Mouse (Mus musculus): ENCODE measurements around the gene Nod2. TPM values are rescaled to one million over a fixed set of nuclear protein-coding genes. Genes with fewer than 3 reads are reported as not detected.

Gene Nod2
- polyA plus RNA-seq, 1 experiment from 2014 or later = 0.04 TPM

DNA sequence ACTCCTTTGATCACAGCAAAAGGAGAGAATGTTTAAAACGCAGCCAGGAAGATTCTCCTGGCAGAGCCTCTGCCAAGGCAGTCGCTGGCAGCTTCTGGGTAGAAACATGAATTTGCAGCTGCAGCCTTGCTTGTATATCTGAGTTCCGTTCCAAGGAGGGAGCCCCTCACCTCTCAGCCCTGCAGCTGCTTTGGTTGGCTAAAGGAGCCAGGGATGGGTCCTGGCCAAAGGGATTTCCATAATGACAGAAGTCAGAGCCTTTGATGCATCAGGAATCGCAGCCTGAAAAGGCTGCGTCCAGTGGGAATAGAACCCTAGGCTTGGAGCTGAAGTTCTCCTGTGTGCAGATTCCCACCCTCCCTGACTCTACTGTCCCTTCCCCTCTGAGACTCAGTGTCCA lies 32.1 kb upstream of the Nod2 start:
- no peak overlapping the region for H3K4me2 ChIP-seq
- 65% methylated on average over 5 of the region's 5 CpGs for WGBS
- no peak overlapping the region for H3K4me3 ChIP-seq (ENCODE audit: low read depth, low read length)
- H3K9me3 ChIP-seq (ENCODE audit: control insufficient read depth, low read length) = no peaks in the 10 kb centered on the region
- H3K4me1 ChIP-seq (ENCODE audit: control insufficient read depth, insufficient read depth, low read length) = no peaks in the 10 kb centered on the region
- no peak for ATAC-seq (ENCODE audit: low FRiP score)
- H3K27ac ChIP-seq (ENCODE audit: low read depth, low read length) = no peak overlapping the region
- H3K9ac ChIP-seq (ENCODE audit: low read length) = no peak overlapping the region
- H3K27me3 ChIP-seq (ENCODE audit: control insufficient read depth, insufficient read depth, low read length) = no peaks in the 10 kb centered on the region; the same call in 1 of the 2 replicates
- no peak for DNase-seq (ENCODE audit: low spot score, missing footprints)
- no peaks in the 10 kb centered on the region for H3K36me3 ChIP-seq (ENCODE audit: control insufficient read depth, insufficient read depth, low read length)

DNA sequence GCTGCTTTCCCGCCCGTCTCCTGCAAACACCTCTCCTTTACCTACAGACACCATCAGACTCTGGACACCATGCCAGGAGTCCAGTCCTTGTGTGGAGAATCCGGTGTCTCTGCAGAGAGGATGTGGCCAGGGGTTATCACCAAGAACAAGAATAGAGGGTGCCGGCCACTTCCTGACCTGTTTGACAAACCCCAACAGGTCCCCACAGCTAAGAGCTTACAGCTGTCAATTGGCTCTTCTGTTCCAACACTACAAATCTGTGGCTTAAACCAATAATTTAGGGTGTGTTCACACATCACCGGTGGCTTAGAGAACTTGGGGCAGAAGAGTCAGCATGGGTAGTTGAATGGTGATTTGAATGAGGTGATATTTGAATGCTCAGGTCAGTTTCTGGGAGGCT lies 28.5 kb upstream of the Nod2 start:
- no peak overlapping the region for H3K4me2 ChIP-seq
- 86% methylated on average over 5 of the region's 5 CpGs for WGBS
- H3K9ac ChIP-seq (ENCODE audit: low read length) = no peak overlapping the region
- H3K9me3 ChIP-seq (ENCODE audit: control insufficient read depth, low read length) = no peaks in the 10 kb centered on the region
- no peak overlapping the region for H3K4me3 ChIP-seq (ENCODE audit: low read depth, low read length)
- no peak overlapping the region for H3K27ac ChIP-seq (ENCODE audit: low read depth, low read length)
- H3K27me3 ChIP-seq (ENCODE audit: control insufficient read depth, insufficient read depth, low read length) = no peaks in the 10 kb centered on the region; the same call in 1 of the 2 replicates
- ATAC-seq (ENCODE audit: low FRiP score) (no peak), DNase-seq (ENCODE audit: low spot score, missing footprints) (no peak)
- no peaks in the 10 kb centered on the region for H3K4me1 ChIP-seq (ENCODE audit: control insufficient read depth, insufficient read depth, low read length)
- no peaks in the 10 kb centered on the region for H3K36me3 ChIP-seq (ENCODE audit: control insufficient read depth, insufficient read depth, low read length)

- Histone ChIP-seq H3K27ac (ENCODE audit: low read depth, low read length) (no peak overlapping the region), H3K27me3 (ENCODE audit: control insufficient read depth, insufficient read depth, low read length) (no peaks in the 10 kb centered on the region; the same call in 1 of the 2 replicates), H3K36me3 (ENCODE audit: control insufficient read depth, insufficient read depth, low read length) (no peaks in the 10 kb centered on the region), H3K9me3 (ENCODE audit: control insufficient read depth, low read length) (no peaks in the 10 kb centered on the region), H3K4me1 (ENCODE audit: control insufficient read depth, insufficient read depth, low read length) (no peaks in the 10 kb centered on the region), H3K4me3 (ENCODE audit: low read depth, low read length) (no peak overlapping the region), H3K9ac (ENCODE audit: low read length) (no peak overlapping the region), H3K4me2 (no peak overlapping the region)
- DNase-seq (ENCODE audit: low spot score, missing footprints) (no peak), ATAC-seq (ENCODE audit: low FRiP score) (no peak)
- 66% methylated on average over 3 of the region's 3 CpGs for WGBS
Measured at GRCm38 (mm10) chr8:88619513-88619912, 27.6 kb upstream of the Nod2 start.

DNA sequence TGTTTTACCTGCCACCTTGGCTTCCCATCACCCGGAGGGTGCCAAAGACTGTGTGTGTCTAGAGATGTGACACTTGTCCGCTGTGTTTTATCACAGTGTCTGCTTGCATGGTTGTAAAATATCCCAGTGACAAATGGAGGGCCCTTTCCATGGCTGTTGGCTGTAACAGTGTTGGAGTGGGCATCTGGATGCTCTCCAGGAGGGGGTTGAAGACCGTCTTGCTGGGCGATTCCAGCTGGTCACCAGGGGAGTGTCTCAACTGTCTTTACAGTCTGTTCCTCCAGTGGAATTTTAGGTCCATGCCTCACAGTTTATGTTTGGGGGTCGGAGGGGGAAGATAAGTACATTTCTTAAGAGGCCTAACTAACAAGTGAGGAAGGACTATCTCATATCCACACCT lies 26.2 kb upstream of the Nod2 start:
- WGBS = 76% methylated on average over 5 of the region's 5 CpGs
- H3K4me3 ChIP-seq (ENCODE audit: low read depth, low read length) = no peak overlapping the region
- no peaks in the 10 kb centered on the region for H3K36me3 ChIP-seq (ENCODE audit: control insufficient read depth, insufficient read depth, low read length)
- no peak overlapping the region for H3K4me2 ChIP-seq
- H3K27ac ChIP-seq (ENCODE audit: low read depth, low read length) = no peak overlapping the region
- H3K9me3 ChIP-seq (ENCODE audit: control insufficient read depth, low read length) = no peaks in the 10 kb centered on the region
- no peak overlapping the region for H3K9ac ChIP-seq (ENCODE audit: low read length)
- H3K4me1 ChIP-seq (ENCODE audit: control insufficient read depth, insufficient read depth, low read length) = no peaks in the 10 kb centered on the region
- H3K27me3 ChIP-seq (ENCODE audit: control insufficient read depth, insufficient read depth, low read length) = peaks cover 3% of the 10 kb centered on the region
- DNase-seq (ENCODE audit: low spot score, missing footprints) = no peak
- ATAC-seq (ENCODE audit: low FRiP score) = no peak

- Histone ChIP-seq H3K27ac (ENCODE audit: low read depth, low read length) (no peak overlapping the region), H3K4me1 (ENCODE audit: control insufficient read depth, insufficient read depth, low read length) (no peaks in the 10 kb centered on the region), H3K9me3 (ENCODE audit: control insufficient read depth, low read length) (no peaks in the 10 kb centered on the region), H3K4me3 (ENCODE audit: low read depth, low read length) (no peak overlapping the region), H3K9ac (ENCODE audit: low read length) (no peak overlapping the region), H3K36me3 (ENCODE audit: control insufficient read depth, insufficient read depth, low read length) (no peaks in the 10 kb centered on the region), H3K4me2 (no peak overlapping the region), H3K27me3 (ENCODE audit: control insufficient read depth, insufficient read depth, low read length) (peaks cover 5% of the 10 kb centered on the region)
- DNase-seq (ENCODE audit: low spot score, missing footprints) = peak; percentile 97
- 2% methylated on average over 8 of the region's 8 CpGs for WGBS
- ATAC-seq (ENCODE audit: low FRiP score) = no peak
Measured at GRCm38 (mm10) chr8:88621408-88621807, 25.7 kb upstream of the Nod2 start.

GRCm38 (mm10) chr8:88623351-88623750 lies 23.8 kb upstream of the Nod2 start:
- no peak overlapping the region for H3K4me2 ChIP-seq

DNA sequence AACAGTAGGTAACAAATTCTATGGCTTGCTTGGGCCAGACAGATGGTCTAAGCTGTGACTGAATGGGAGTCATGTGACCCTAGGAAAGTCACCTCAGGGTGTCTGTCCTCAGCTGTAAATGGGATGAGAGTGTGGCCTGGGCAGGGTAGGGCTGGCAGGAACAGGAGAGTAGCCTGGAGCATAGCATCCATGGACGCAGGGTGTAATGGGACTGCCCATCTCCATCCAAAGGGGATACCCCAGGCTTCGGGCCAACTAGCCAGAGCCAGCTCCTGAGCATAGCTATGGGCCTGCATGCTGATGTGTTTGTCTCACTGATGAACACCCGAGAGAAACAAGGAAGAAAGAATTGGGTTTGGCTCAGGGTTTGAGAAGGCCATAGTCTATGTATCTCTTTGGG lies 22.8 kb upstream of the Nod2 start:
- no peak for ATAC-seq (ENCODE audit: low FRiP score)

More at GRCm38 (mm10) chr8:88623351-88623750, 23.8 kb upstream of the Nod2 start:
- DNase-seq (ENCODE audit: low spot score, missing footprints) (no peak), ATAC-seq (ENCODE audit: low FRiP score) (no peak)
- WGBS = 81% methylated on average over 3 of the region's 3 CpGs
- no peaks in the 10 kb centered on the region for H3K9me3 ChIP-seq (ENCODE audit: control insufficient read depth, low read length)
- H3K4me3 ChIP-seq (ENCODE audit: low read depth, low read length) = no peak overlapping the region
- H3K4me1 ChIP-seq (ENCODE audit: control insufficient read depth, insufficient read depth, low read length) = peaks cover 3% of the 10 kb centered on the region; the same call in 1 of the 2 replicates
- H3K27ac ChIP-seq (ENCODE audit: low read depth, low read length) = no peak overlapping the region
- no peaks in the 10 kb centered on the region for H3K36me3 ChIP-seq (ENCODE audit: control insufficient read depth, insufficient read depth, low read length)
- peaks cover 6% of the 10 kb centered on the region for H3K27me3 ChIP-seq (ENCODE audit: control insufficient read depth, insufficient read depth, low read length)
- H3K9ac ChIP-seq (ENCODE audit: low read length) = no peak overlapping the region

GRCm38 (mm10) chr8:88626433-88626832 lies 20.7 kb upstream of the Nod2 start:
- no peaks in the 10 kb centered on the region for H3K9me3 ChIP-seq (ENCODE audit: control insufficient read depth, low read length)
- DNase-seq (ENCODE audit: low spot score, missing footprints) = no peak
- H3K4me1 ChIP-seq (ENCODE audit: control insufficient read depth, insufficient read depth, low read length) = peaks cover 3% of the 10 kb centered on the region; the same call in 1 of the 2 replicates
- no peak overlapping the region for H3K4me3 ChIP-seq (ENCODE audit: low read depth, low read length)
- H3K36me3 ChIP-seq (ENCODE audit: control insufficient read depth, insufficient read depth, low read length) = no peaks in the 10 kb centered on the region
- H3K27ac ChIP-seq (ENCODE audit: low read depth, low read length) = no peak overlapping the region
- 80% methylated on average over 3 of the region's 3 CpGs for WGBS
- H3K27me3 ChIP-seq (ENCODE audit: control insufficient read depth, insufficient read depth, low read length) = peaks cover 8% of the 10 kb centered on the region
- ATAC-seq (ENCODE audit: low FRiP score) = no peak
- H3K9ac ChIP-seq (ENCODE audit: low read length) = no peak overlapping the region; the same call in 1 of the 2 replicates
- no peak overlapping the region for H3K4me2 ChIP-seq

More for the DNA sequence above, 22.8 kb upstream of the Nod2 start:
- Histone ChIP-seq H3K9me3 (ENCODE audit: control insufficient read depth, low read length) (no peaks in the 10 kb centered on the region), H3K36me3 (ENCODE audit: control insufficient read depth, insufficient read depth, low read length) (no peaks in the 10 kb centered on the region), H3K4me2 (no peak overlapping the region), H3K9ac (ENCODE audit: low read length) (no peak overlapping the region), H3K27me3 (ENCODE audit: control insufficient read depth, insufficient read depth, low read length) (peaks cover 8% of the 10 kb centered on the region), H3K4me1 (ENCODE audit: control insufficient read depth, insufficient read depth, low read length) (peaks cover 3% of the 10 kb centered on the region; the same call in 1 of the 2 replicates), H3K27ac (ENCODE audit: low read depth, low read length) (no peak overlapping the region), H3K4me3 (ENCODE audit: low read depth, low read length) (no peak overlapping the region)
- DNase-seq (ENCODE audit: low spot score, missing footprints) = no peak
- WGBS = 77% methylated on average over 3 of the region's 3 CpGs

GRCm38 (mm10) chr8:88626940-88627264 lies 20.2 kb upstream of the Nod2 start:
- Histone ChIP-seq H3K4me3 (ENCODE audit: low read depth, low read length) (peak overlapping the region; percentile 53), H3K4me2 (peak overlapping the region; percentile 93), H3K36me3 (ENCODE audit: control insufficient read depth, insufficient read depth, low read length) (no peaks in the 10 kb centered on the region), H3K4me1 (ENCODE audit: control insufficient read depth, insufficient read depth, low read length) (peaks cover 3% of the 10 kb centered on the region; the same call in 1 of the 2 replicates), H3K9ac (ENCODE audit: low read length) (peak overlapping the region; percentile 80), H3K27ac (ENCODE audit: low read depth, low read length) (no peak overlapping the region), H3K9me3 (ENCODE audit: control insufficient read depth, low read length) (no peaks in the 10 kb centered on the region), H3K27me3 (ENCODE audit: control insufficient read depth, insufficient read depth, low read length) (peaks cover 8% of the 10 kb centered on the region)
- WGBS = 12% methylated on average over 19 of the region's 19 CpGs
- ATAC-seq (ENCODE audit: low FRiP score) (no peak), DNase-seq (ENCODE audit: low spot score, missing footprints) (no peak)
